Mouse (Mus musculus) frontal cortex, adult (tissue): ENCODE measurements at regions not wholly inside any gene's neighbourhood (a gene's known extent, or its start where the extent isn't known, plus 50 kb on each side); places are given as distances from the start of the nearest gene placed in this dataset.
"Not testable (repeated sequence)": the region's sequence is repeated elsewhere in the genome, so short reads cannot be mapped to it uniquely, and the experiment has no call there.

Experiments
- ATAC-seq: cut with Nextera tagmentation; 2 replicates; pipeline ENCODE4 v1.9.2; 2017; ENCODE audit warnings: mild to moderate bottlenecking, moderate library complexity, mixed read lengths; ENCODE audit not compliant: low TSS enrichment

- not testable (repeated sequence) for ATAC-seq
These were observed 195.3 kb upstream of the Btg1 start for GRCm38 (mm10) chr10:96421506-96421905.

GRCm38 (mm10) chr10:96427407-96427806 is 189.4 kb upstream of the Btg1 start:
- ATAC-seq = no peak

GRCm38 (mm10) chr10:96430142-96430541 is 186.7 kb upstream of the Btg1 start:
- ATAC-seq = no peak

- ATAC-seq = no peak
These were observed 181.7 kb upstream of the Btg1 start for GRCm38 (mm10) chr10:96435109-96435508.

- ATAC-seq = no peak
These were observed 178.3 kb upstream of the Btg1 start for GRCm38 (mm10) chr10:96438398-96439103.

GRCm38 (mm10) chr10:96442165-96442564 is 174.6 kb upstream of the Btg1 start:
- ATAC-seq = no peak

- no peak for ATAC-seq
These were observed 166.5 kb upstream of the Btg1 start for GRCm38 (mm10) chr10:96450266-96450665.

- no peak for ATAC-seq
These were observed 161.9 kb upstream of the Btg1 start for GRCm38 (mm10) chr10:96454857-96455256.

- no peak for ATAC-seq
These were observed 158.3 kb upstream of the Btg1 start for GRCm38 (mm10) chr10:96458551-96458950.

GRCm38 (mm10) chr10:96459186-96459585 is 157.6 kb upstream of the Btg1 start:
- ATAC-seq = no peak

GRCm38 (mm10) chr10:96460151-96460550 is 156.7 kb upstream of the Btg1 start:
- no peak for ATAC-seq

- no peak for ATAC-seq
These were observed 156.0 kb upstream of the Btg1 start for GRCm38 (mm10) chr10:96460617-96461338.

- ATAC-seq = no peak
These were observed 150.8 kb upstream of the Btg1 start for GRCm38 (mm10) chr10:96465967-96466366.

- no peak for ATAC-seq
These were observed 150.0 kb upstream of the Btg1 start for GRCm38 (mm10) chr10:96466845-96467244.

- peak; percentile 73 for ATAC-seq
These were observed 149.1 kb upstream of the Btg1 start for GRCm38 (mm10) chr10:96467661-96468060.

GRCm38 (mm10) chr10:96471523-96471922 is 145.3 kb upstream of the Btg1 start:
- ATAC-seq = no peak

GRCm38 (mm10) chr10:96479350-96479749 is 137.5 kb upstream of the Btg1 start:
- ATAC-seq = peak; percentile 10; the same call in 1 of the 2 replicates

GRCm38 (mm10) chr10:96479786-96480185 is 137.0 kb upstream of the Btg1 start:
- ATAC-seq = peak; percentile 28

GRCm38 (mm10) chr10:96480453-96481324 is 136.1 kb upstream of the Btg1 start:
- ATAC-seq = peak; percentile 74

GRCm38 (mm10) chr10:96481325-96481638 is 135.5 kb upstream of the Btg1 start:
- ATAC-seq = no peak

GRCm38 (mm10) chr10:96486724-96487123 is 130.1 kb upstream of the Btg1 start:
- ATAC-seq = peak; percentile 90

- no peak for ATAC-seq
These were observed 123.1 kb upstream of the Btg1 start for GRCm38 (mm10) chr10:96493706-96494105.
